Mouse (Mus musculus): Measurements from ENCODE around the gene Foxn3. TPM values are rescaled to one million over a fixed set of nuclear protein-coding genes. Genes with fewer than 3 reads are reported as not detected.

The Foxn3 gene
- polyA plus RNA-seq, 1 experiment from 2014 or later, result 81.4 TPM

- Histone ChIP-seq H3K27me3 (ENCODE audit: control insufficient read depth, insufficient read depth, low read length) (no peaks in the 10 kb centered on the region), H3K9ac (replicated peaks; ENCODE audit: low read length) (no peak overlapping the region), H3K9me3 (ENCODE audit: control insufficient read depth, low read length) (no peaks in the 10 kb centered on the region), H3K27ac (replicated peaks; ENCODE audit: low read depth, low read length) (no peak overlapping the region), H3K4me3 (replicated peaks; ENCODE audit: low read depth, low read length) (no peak overlapping the region), H3K4me2 (ENCODE audit: low read length) (no peak overlapping the region), H3K36me3 (ENCODE audit: control insufficient read depth, insufficient read depth, low read length) (no peaks in the 10 kb centered on the region), H3K4me1 (ENCODE audit: control insufficient read depth, insufficient read depth, low read length) (peaks cover 8% of the 10 kb centered on the region; the same call in 1 of the 2 replicates)
- ATAC-seq (ENCODE audit: low FRiP score, low TSS enrichment), result no peak
- no peak for DNase-seq
- WGBS, result 88% methylated on average over 12 of the region's 12 CpGs
These were observed 241.6 kb downstream of the Foxn3 start for GRCm38 (mm10) chr12:99321633-99322431.

GRCm38 (mm10) chr12:99320966-99321496 lies 242.4 kb downstream of the Foxn3 start:
- WGBS, result 92% methylated on average over 3 of the region's 3 CpGs
- Histone ChIP-seq H3K27me3 (ENCODE audit: control insufficient read depth, insufficient read depth, low read length) (no peaks in the 10 kb centered on the region), H3K9me3 (ENCODE audit: control insufficient read depth, low read length) (no peaks in the 10 kb centered on the region; the same call in 1 of the 2 replicates), H3K27ac (replicated peaks; ENCODE audit: low read depth, low read length) (no peak overlapping the region), H3K9ac (replicated peaks; ENCODE audit: low read length) (no peak overlapping the region), H3K4me3 (replicated peaks; ENCODE audit: low read depth, low read length) (no peak overlapping the region), H3K36me3 (ENCODE audit: control insufficient read depth, insufficient read depth, low read length) (no peaks in the 10 kb centered on the region), H3K4me2 (ENCODE audit: low read length) (no peak overlapping the region), H3K4me1 (ENCODE audit: control insufficient read depth, insufficient read depth, low read length) (peaks cover 3% of the 10 kb centered on the region; the same call in 1 of the 2 replicates)
- DNase-seq, result no peak
- ATAC-seq (ENCODE audit: low FRiP score, low TSS enrichment), result no peak

- Histone ChIP-seq H3K27ac (replicated peaks; ENCODE audit: low read depth, low read length) (no peak overlapping the region), H3K9ac (replicated peaks; ENCODE audit: low read length) (no peak overlapping the region), H3K4me1 (ENCODE audit: control insufficient read depth, insufficient read depth, low read length) (no peaks in the 10 kb centered on the region), H3K27me3 (ENCODE audit: control insufficient read depth, insufficient read depth, low read length) (no peaks in the 10 kb centered on the region), H3K36me3 (ENCODE audit: control insufficient read depth, insufficient read depth, low read length) (no peaks in the 10 kb centered on the region), H3K4me2 (ENCODE audit: low read length) (no peak overlapping the region), H3K9me3 (ENCODE audit: control insufficient read depth, low read length) (no peaks in the 10 kb centered on the region; the same call in 1 of the 2 replicates), H3K4me3 (replicated peaks; ENCODE audit: low read depth, low read length) (no peak overlapping the region)
- no peak for DNase-seq
- no peak for ATAC-seq (ENCODE audit: low FRiP score, low TSS enrichment)
- 87% methylated on average over 2 of the region's 2 CpGs for WGBS
These were observed 243.5 kb downstream of the Foxn3 start for GRCm38 (mm10) chr12:99319896-99320295.

- no peak overlapping the region for H3K4me3 ChIP-seq (replicated peaks; ENCODE audit: low read depth, low read length)
- DNase-seq (no peak), ATAC-seq (ENCODE audit: low FRiP score, low TSS enrichment) (no peak)
- no peaks in the 10 kb centered on the region for H3K27me3 ChIP-seq (ENCODE audit: control insufficient read depth, insufficient read depth, low read length)
- H3K4me2 ChIP-seq (ENCODE audit: low read length), result no peak overlapping the region
- no peaks in the 10 kb centered on the region; the same call in 1 of the 2 replicates for H3K9me3 ChIP-seq (ENCODE audit: control insufficient read depth, low read length)
- H3K27ac ChIP-seq (replicated peaks; ENCODE audit: low read depth, low read length), result no peak overlapping the region
- H3K36me3 ChIP-seq (ENCODE audit: control insufficient read depth, insufficient read depth, low read length), result no peaks in the 10 kb centered on the region
- H3K9ac ChIP-seq (replicated peaks; ENCODE audit: low read length), result no peak overlapping the region
- 64% methylated on average over 5 of the region's 5 CpGs for WGBS
- H3K4me1 ChIP-seq (ENCODE audit: control insufficient read depth, insufficient read depth, low read length), result no peaks in the 10 kb centered on the region
These were observed 244.2 kb downstream of the Foxn3 start for GRCm38 (mm10) chr12:99319171-99319570.

- H3K27me3 ChIP-seq (ENCODE audit: control insufficient read depth, insufficient read depth, low read length), result no peaks in the 10 kb centered on the region
- no peak overlapping the region for H3K9ac ChIP-seq (replicated peaks; ENCODE audit: low read length)
- DNase-seq (no peak), ATAC-seq (ENCODE audit: low FRiP score, low TSS enrichment) (no peak)
- no peaks in the 10 kb centered on the region for H3K4me1 ChIP-seq (ENCODE audit: control insufficient read depth, insufficient read depth, low read length)
- H3K4me3 ChIP-seq (replicated peaks; ENCODE audit: low read depth, low read length), result no peak overlapping the region
- no peak overlapping the region for H3K4me2 ChIP-seq (ENCODE audit: low read length)
- 93% methylated on average over 6 of the region's 6 CpGs for WGBS
- H3K36me3 ChIP-seq (ENCODE audit: control insufficient read depth, insufficient read depth, low read length), result no peaks in the 10 kb centered on the region
- no peak overlapping the region for H3K27ac ChIP-seq (replicated peaks; ENCODE audit: low read depth, low read length)
- H3K9me3 ChIP-seq (ENCODE audit: control insufficient read depth, low read length), result no peaks in the 10 kb centered on the region; the same call in 1 of the 2 replicates
These were observed 247.5 kb downstream of the Foxn3 start for GRCm38 (mm10) chr12:99315931-99316330.

- H3K4me3 ChIP-seq (replicated peaks; ENCODE audit: low read depth, low read length), result no peak overlapping the region
- H3K4me2 ChIP-seq (ENCODE audit: low read length), result no peak overlapping the region
- no peak overlapping the region for H3K9ac ChIP-seq (replicated peaks; ENCODE audit: low read length)
- H3K27me3 ChIP-seq (ENCODE audit: control insufficient read depth, insufficient read depth, low read length), result no peaks in the 10 kb centered on the region
- DNase-seq (no peak), ATAC-seq (ENCODE audit: low FRiP score, low TSS enrichment) (no peak)
- 86% methylated on average over 5 of the region's 5 CpGs for WGBS
- no peaks in the 10 kb centered on the region; the same call in 1 of the 2 replicates for H3K9me3 ChIP-seq (ENCODE audit: control insufficient read depth, low read length)
- no peaks in the 10 kb centered on the region for H3K36me3 ChIP-seq (ENCODE audit: control insufficient read depth, insufficient read depth, low read length)
- H3K4me1 ChIP-seq (ENCODE audit: control insufficient read depth, insufficient read depth, low read length), result no peaks in the 10 kb centered on the region
- no peak overlapping the region for H3K27ac ChIP-seq (replicated peaks; ENCODE audit: low read depth, low read length)
These were observed 248.6 kb downstream of the Foxn3 start for GRCm38 (mm10) chr12:99314817-99315216.

- Histone ChIP-seq H3K4me3 (replicated peaks; ENCODE audit: low read depth, low read length) (no peak overlapping the region), H3K9ac (replicated peaks; ENCODE audit: low read length) (no peak overlapping the region), H3K36me3 (ENCODE audit: control insufficient read depth, insufficient read depth, low read length) (no peaks in the 10 kb centered on the region), H3K27ac (replicated peaks; ENCODE audit: low read depth, low read length) (0 out of 2 replicates have a peak overlapping the region, but pooled peaks have one; percentile 5), H3K9me3 (ENCODE audit: control insufficient read depth, low read length) (no peaks in the 10 kb centered on the region; the same call in 1 of the 2 replicates), H3K27me3 (ENCODE audit: control insufficient read depth, insufficient read depth, low read length) (no peaks in the 10 kb centered on the region), H3K4me1 (ENCODE audit: control insufficient read depth, insufficient read depth, low read length) (peaks cover 24% of the 10 kb centered on the region), H3K4me2 (ENCODE audit: low read length) (no peak overlapping the region)
- 37% methylated on average over 3 of the region's 3 CpGs for WGBS
- ATAC-seq (ENCODE audit: low FRiP score, low TSS enrichment) (no peak), DNase-seq (no peak)
These were observed 252.1 kb downstream of the Foxn3 start for GRCm38 (mm10) chr12:99311303-99311702.

- Histone ChIP-seq H3K9ac (replicated peaks; ENCODE audit: low read length) (no peak overlapping the region), H3K9me3 (ENCODE audit: control insufficient read depth, low read length) (no peaks in the 10 kb centered on the region), H3K4me1 (ENCODE audit: control insufficient read depth, insufficient read depth, low read length) (peaks cover 37% of the 10 kb centered on the region), H3K4me3 (replicated peaks; ENCODE audit: low read depth, low read length) (no peak overlapping the region), H3K27me3 (ENCODE audit: control insufficient read depth, insufficient read depth, low read length) (no peaks in the 10 kb centered on the region), H3K4me2 (ENCODE audit: low read length) (no peak overlapping the region), H3K36me3 (ENCODE audit: control insufficient read depth, insufficient read depth, low read length) (no peaks in the 10 kb centered on the region), H3K27ac (replicated peaks; ENCODE audit: low read depth, low read length) (0 out of 2 replicates have a peak overlapping the region, but pooled peaks have one; percentile 14)
- DNase-seq (no peak), ATAC-seq (ENCODE audit: low FRiP score, low TSS enrichment) (no peak)
- WGBS, result 68% methylated on average over 5 of the region's 5 CpGs
These were observed 253.4 kb downstream of the Foxn3 start for GRCm38 (mm10) chr12:99309937-99310336.

All from midbrain, embryonic 14.5 days (tissue).